Mouse (Mus musculus): Measurements from ENCODE around the gene Fbxo24.

- TF ChIP-seq CTCF (IDR thresholded peaks at IDR 0.05; ENCODE audit: extremely low read depth, insufficient read depth, insufficient read length, insufficient replicate concordance) (no peak), POLR2A (IDR thresholded peaks at IDR 0.05; ENCODE audit: low read depth, low read length) (no peak)
Measured at GRCm38 (mm10) chr5:137654746-137655145, 25.9 kb upstream of the Fbxo24 start.

Data from spleen, adult 2 months (tissue).